Mouse (Mus musculus): ENCODE results near the gene Ubac1. TPM values are rescaled to one million over a fixed set of nuclear protein-coding genes. Genes with fewer than 3 reads are reported as not detected.
A peak's percentile ranks its signal among the peaks of the same experiment; 100 is the strongest.

Ubac1 gene
- total RNA-seq, 2 experiments from 2014 or later: 55.6 to 59.6 TPM

GRCm38 (mm10) chr2:26024138-26025075, 2.9 kb upstream of the Ubac1 start:
- DNase-seq (ENCODE audit: low spot score in 2 of 2): peak; percentile 38 to 49

- no peak for DNase-seq (ENCODE audit: low spot score in 2 of 2)
Measured at GRCm38 (mm10) chr2:26022626-26023025, 1.1 kb upstream of the Ubac1 start.

GRCm38 (mm10) chr2:26022258-26022565, 665 bp upstream of the Ubac1 start:
- peak in 1 of 2 experiments; percentile 5 for DNase-seq (ENCODE audit: low spot score in 2 of 2)

- DNase-seq (ENCODE audit: low spot score in 2 of 2): peak; percentile 35 to 55
Measured at GRCm38 (mm10) chr2:26020714-26021560, 610 bp downstream of the Ubac1 start.

- DNase-seq (ENCODE audit: low spot score in 2 of 2): no peak
Measured at GRCm38 (mm10) chr2:26019923-26020322, 1.6 kb downstream of the Ubac1 start.

GRCm38 (mm10) chr2:26017326-26017725, 4.2 kb downstream of the Ubac1 start:
- DNase-seq (ENCODE audit: low spot score in 2 of 2): no peak

- DNase-seq (ENCODE audit: low spot score in 2 of 2): no peak
Measured at GRCm38 (mm10) chr2:26013674-26014073, 7.9 kb downstream of the Ubac1 start.

GRCm38 (mm10) chr2:26011420-26011819, 10.1 kb downstream of the Ubac1 start:
- DNase-seq (ENCODE audit: low spot score in 2 of 2): no peak

GRCm38 (mm10) chr2:26002001-26002400, 19.5 kb downstream of the Ubac1 start:
- no peak for DNase-seq (ENCODE audit: low spot score in 2 of 2)

- DNase-seq (ENCODE audit: low spot score in 2 of 2): no peak
Measured at GRCm38 (mm10) chr2:26001136-26001535, 20.4 kb downstream of the Ubac1 start.

- no peak for DNase-seq (ENCODE audit: low spot score in 2 of 2)
Measured at GRCm38 (mm10) chr2:25997716-25998115, 23.8 kb downstream of the Ubac1 start.

GRCm38 (mm10) chr2:25994791-25995190, 26.8 kb downstream of the Ubac1 start:
- no peak for DNase-seq (ENCODE audit: low spot score in 2 of 2)

GRCm38 (mm10) chr2:25992285-25992684, 29.3 kb downstream of the Ubac1 start:
- no peak for DNase-seq (ENCODE audit: low spot score in 2 of 2)

GRCm38 (mm10) chr2:25989651-25990050, 31.9 kb downstream of the Ubac1 start:
- no peak for DNase-seq (ENCODE audit: low spot score in 2 of 2)

- DNase-seq (ENCODE audit: low spot score in 2 of 2): no peak
Measured at GRCm38 (mm10) chr2:25987817-25988216, 33.7 kb downstream of the Ubac1 start.

- DNase-seq (ENCODE audit: low spot score in 2 of 2): no peak
Measured at GRCm38 (mm10) chr2:25986601-25987000, 34.9 kb downstream of the Ubac1 start.

GRCm38 (mm10) chr2:25983159-25983907, 38.2 kb downstream of the Ubac1 start, which contains the start of gene Camsap1:
Gene Camsap1, minus strand, starts transcription at chr2:25983282.
- peak; percentile 99 for DNase-seq (ENCODE audit: low spot score in 2 of 2)

GRCm38 (mm10) chr2:25982426-25983091, 39.0 kb downstream of the Ubac1 start:
- peak; percentile 17 to 28 for DNase-seq (ENCODE audit: low spot score in 2 of 2)

GRCm38 (mm10) chr2:25982052-25982425, 39.5 kb downstream of the Ubac1 start:
- DNase-seq (ENCODE audit: low spot score in 2 of 2): peak in 1 of 2 experiments; percentile 24

- DNase-seq (ENCODE audit: low spot score in 2 of 2): no peak
Measured at GRCm38 (mm10) chr2:25978997-25979396, 42.5 kb downstream of the Ubac1 start.

Data from left cerebral cortex, adult 18-20 months (tissue).